8 mouse cellular contexts compared by ENCODE assay signal in genomic region chrX:75673586-75673919, GRCm38 (mm10).
DNase-seq lines count a peak whose midpoint lies in the region; ATAC-seq and TF ChIP-seq lines count a peak whose summit lies in the region.

No protein-coding gene starts in this region.

- peak overlapping the region; percentile 35 for H3K4me3 ChIP-seq in heart, embryonic 16.5 days (ENCODE audit: low read length)
- H3K4me3 ChIP-seq in ES-E14 (ENCODE audit: insufficient read depth in 1 of 2, low read depth in 1 of 2, low read length in 2 of 2, poor library complexity in 1 of 2, severe bottlenecking in 1 of 2), result peak overlapping the region in 1 of 2 experiments; percentile 52; a peak in 2 of 4 replicates
- H3K4me3 ChIP-seq in forebrain, embryonic 14.5 days (ENCODE audit: low read depth, low read length), result peak overlapping the region; percentile 13
- H3K4me3 ChIP-seq in liver, embryonic 14.5 days (ENCODE audit: insufficient read depth in 1 of 2, low read depth in 2 of 2, low read length in 2 of 2), result peak overlapping the region in 1 of 2 experiments; percentile 20; a peak in 2 of 4 replicates

- no peak for DNase-seq in heart, postnatal 4 days
- no peak for DNase-seq in ES-E14 (ENCODE audit: low read depth, low spot score)
- no peak for DNase-seq in forebrain, embryonic 14.5 days (ENCODE audit: low spot score)
- DNase-seq in liver, embryonic 14.5 days (ENCODE audit: low read depth in 3 of 3, low spot score in 3 of 3), result no peak
- no peak for DNase-seq in adrenal gland, postnatal 36 days
- DNase-seq in cerebellum, adult 9-11 months, result no peak

- ATAC-seq in heart, embryonic 16.5 days (replicated peaks; ENCODE audit: extremely low read depth, insufficient read depth, low FRiP score), result no peak
- ATAC-seq in forebrain, embryonic 14.5 days, result no peak
- ATAC-seq in liver, embryonic 14.5 days (ENCODE audit: insufficient read depth), result no peak
- ATAC-seq in erythroid progenitor cell, adult 5-6 weeks (replicated peaks; ENCODE audit: low FRiP score, poor library complexity, severe bottlenecking), result no peak

- no peak overlapping the region for H3K27ac ChIP-seq in heart, embryonic 16.5 days (ENCODE audit: low read length)
- H3K27ac ChIP-seq in ES-E14 (ENCODE audit: insufficient read depth, low read depth, low read length, poor library complexity, severe bottlenecking), result peak overlapping the region; percentile 66
- H3K27ac ChIP-seq in forebrain, embryonic 14.5 days (ENCODE audit: low read depth, low read length), result no peak overlapping the region
- no peak overlapping the region for H3K27ac ChIP-seq in liver, embryonic 14.5 days

- no peaks in the 10 kb centered on the region; the same call in 1 of the 2 replicates for H3K9me3 ChIP-seq in heart, embryonic 16.5 days (replicated peaks; ENCODE audit: control insufficient read depth, low read length)
- H3K9me3 ChIP-seq in ES-E14 (ENCODE audit: control insufficient read depth, insufficient read depth, low read depth, low read length), result no peaks in the 10 kb centered on the region
- H3K9me3 ChIP-seq in forebrain, embryonic 14.5 days (replicated peaks; ENCODE audit: control insufficient read depth, low read length), result no peaks in the 10 kb centered on the region
- no peaks in the 10 kb centered on the region; the same call in 1 of the 2 replicates for H3K9me3 ChIP-seq in liver, embryonic 14.5 days (ENCODE audit: control insufficient read depth, low read length)

- H3K36me3 ChIP-seq in heart, embryonic 16.5 days (ENCODE audit: control insufficient read depth, insufficient read depth), result no peaks in the 10 kb centered on the region
- H3K36me3 ChIP-seq in ES-E14 (ENCODE audit: control insufficient read depth, insufficient read depth, low read length, poor library complexity, severe bottlenecking), result no peaks in the 10 kb centered on the region
- no peaks in the 10 kb centered on the region for H3K36me3 ChIP-seq in forebrain, embryonic 14.5 days (ENCODE audit: control insufficient read depth, insufficient read depth, low read length)
- H3K36me3 ChIP-seq in liver, embryonic 14.5 days (replicated peaks; ENCODE audit: control insufficient read depth, insufficient read depth, low read depth), result no peaks in the 10 kb centered on the region

- TF ChIP-seq CTCF in liver, embryonic 14.5 days (IDR thresholded peaks at IDR 0.05; ENCODE audit: low read depth), result no peak

- H3K27me3 ChIP-seq in heart, embryonic 16.5 days (ENCODE audit: control insufficient read depth, insufficient read depth, low read length), result no peaks in the 10 kb centered on the region
- H3K27me3 ChIP-seq in forebrain, embryonic 14.5 days (replicated peaks; ENCODE audit: control insufficient read depth, insufficient read depth, low read length), result no peaks in the 10 kb centered on the region
- no peaks in the 10 kb centered on the region for H3K27me3 ChIP-seq in liver, embryonic 14.5 days (ENCODE audit: control insufficient read depth, insufficient read depth, low read length)

- H3K9ac ChIP-seq in heart, embryonic 16.5 days (ENCODE audit: low read length), result peak overlapping the region; percentile 37; the same call in 1 of the 2 replicates
- H3K9ac ChIP-seq in ES-E14 (ENCODE audit: insufficient read depth, low read depth, low read length, poor library complexity, severe bottlenecking), result no peak overlapping the region; the same call in 1 of the 2 replicates
- H3K9ac ChIP-seq in forebrain, embryonic 14.5 days (ENCODE audit: low read length), result peak overlapping the region; percentile 54
- no peak overlapping the region for H3K9ac ChIP-seq in liver, embryonic 14.5 days (replicated peaks)

- in situ Hi-C loops in ES-E14 (cut with MboI; ENCODE audit: low sequenced_read_pairs in 2 of 2, unreplicated experiment in 2 of 2), result no loop called here

- no peaks in the 10 kb centered on the region for H3K4me1 ChIP-seq in heart, embryonic 16.5 days (ENCODE audit: control insufficient read depth, insufficient read depth, low read length)
- no peaks in the 10 kb centered on the region for H3K4me1 ChIP-seq in ES-E14 (ENCODE audit: control insufficient read depth in 2 of 2, insufficient read depth in 2 of 2, low read length in 2 of 2, poor library complexity in 1 of 2)
- H3K4me1 ChIP-seq in forebrain, embryonic 14.5 days (ENCODE audit: control insufficient read depth, insufficient read depth, low read length), result no peaks in the 10 kb centered on the region
- H3K4me1 ChIP-seq in liver, embryonic 14.5 days (replicated peaks; ENCODE audit: control insufficient read depth in 2 of 2, insufficient read depth in 2 of 2, low read length in 1 of 2), result no peaks in the 10 kb centered on the region

- peak overlapping the region; percentile 51 for H3K4me2 ChIP-seq in heart, embryonic 16.5 days (ENCODE audit: low read depth, low read length)
- peak overlapping the region; percentile 35; the same call in 1 of the 2 replicates for H3K4me2 ChIP-seq in forebrain, embryonic 14.5 days (ENCODE audit: low read length)
- peak overlapping the region; percentile 43 for H3K4me2 ChIP-seq in liver, embryonic 14.5 days (ENCODE audit: low read depth)

- no peak for TF ChIP-seq EP300 in liver, embryonic 14.5 days (IDR thresholded peaks at IDR 0.05; ENCODE audit: low read depth)

- 61% methylated on average over 13 of the region's 13 CpGs for WGBS in heart, embryonic 16.5 days
- WGBS in forebrain, embryonic 14.5 days, result 61% methylated on average over 13 of the region's 13 CpGs
- 41% methylated on average over 13 of the region's 13 CpGs for WGBS in liver, embryonic 14.5 days (ENCODE audit: insufficient replicate concordance)

TF ChIP-seq in ES-E14, 5 proteins besides CTCF, POLR2A, EP300 and RAD21:
- no peak for TF ChIP-seq HCFC1 (IDR thresholded peaks at IDR 0.05; ENCODE audit: borderline replicate concordance, insufficient read depth, low read length)
- TF ChIP-seq MAFK (IDR thresholded peaks at IDR 0.05; ENCODE audit: insufficient read depth, low read depth, low read length), result no peak
- no peak for TF ChIP-seq CHD2 (IDR thresholded peaks at IDR 0.05; ENCODE audit: low read depth, low read length)
- TF ChIP-seq ZNF384 (IDR thresholded peaks at IDR 0.05; ENCODE audit: low read depth, low read length), result no peak
- no peak for TF ChIP-seq ZC3H11A (IDR thresholded peaks at IDR 0.05; ENCODE audit: borderline replicate concordance, low read depth, low read length)

Comparison
In these comparisons a context has a peak if more than half of its experiments do, and no peak if none do; other contexts are left out.
1. H3K9ac ChIP-seq: peak in heart, embryonic 16.5 days (single experiment) and forebrain, embryonic 14.5 days (single experiment); none in ES-E14 (single experiment) and liver, embryonic 14.5 days (single experiment).
2. Peak in every context shown above with its lines, with median percentiles within 50 percentile points of each other: H3K4me2 ChIP-seq.